Mouse (Mus musculus): Measurements from ENCODE around the gene Glis3.

DNA sequence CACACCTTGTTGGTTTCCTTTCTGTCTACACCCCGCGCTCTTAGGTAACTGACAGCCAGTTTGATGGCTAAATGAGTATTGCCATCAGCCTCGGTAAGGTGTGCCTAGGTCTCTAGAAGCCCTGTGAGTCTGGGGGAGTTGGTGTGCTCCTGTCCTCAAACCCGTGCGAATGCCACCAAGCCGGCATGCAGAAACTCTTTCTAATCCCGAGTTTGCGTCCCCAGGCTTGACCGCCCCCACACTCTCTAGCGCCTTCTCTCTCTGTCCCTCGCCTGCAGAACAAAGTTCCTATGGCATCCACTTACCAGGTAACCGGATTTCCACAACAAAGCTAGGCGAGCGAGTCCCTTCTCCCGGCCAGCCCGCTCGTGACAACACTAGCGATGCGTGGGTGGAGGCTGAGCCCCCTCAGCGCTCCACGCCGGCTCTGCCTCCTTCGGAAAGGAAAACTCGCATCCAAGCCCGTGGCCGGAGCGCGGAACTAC, 544 bp downstream of the Glis3 start:
- TF ChIP-seq CTCF (IDR thresholded peaks at IDR 0.05; ENCODE audit: low read depth) (no peak), EP300 (IDR thresholded peaks at IDR 0.05; ENCODE audit: low read depth) (no peak)
